Mouse (Mus musculus): ENCODE measurements around the gene Rae1.

DNA sequence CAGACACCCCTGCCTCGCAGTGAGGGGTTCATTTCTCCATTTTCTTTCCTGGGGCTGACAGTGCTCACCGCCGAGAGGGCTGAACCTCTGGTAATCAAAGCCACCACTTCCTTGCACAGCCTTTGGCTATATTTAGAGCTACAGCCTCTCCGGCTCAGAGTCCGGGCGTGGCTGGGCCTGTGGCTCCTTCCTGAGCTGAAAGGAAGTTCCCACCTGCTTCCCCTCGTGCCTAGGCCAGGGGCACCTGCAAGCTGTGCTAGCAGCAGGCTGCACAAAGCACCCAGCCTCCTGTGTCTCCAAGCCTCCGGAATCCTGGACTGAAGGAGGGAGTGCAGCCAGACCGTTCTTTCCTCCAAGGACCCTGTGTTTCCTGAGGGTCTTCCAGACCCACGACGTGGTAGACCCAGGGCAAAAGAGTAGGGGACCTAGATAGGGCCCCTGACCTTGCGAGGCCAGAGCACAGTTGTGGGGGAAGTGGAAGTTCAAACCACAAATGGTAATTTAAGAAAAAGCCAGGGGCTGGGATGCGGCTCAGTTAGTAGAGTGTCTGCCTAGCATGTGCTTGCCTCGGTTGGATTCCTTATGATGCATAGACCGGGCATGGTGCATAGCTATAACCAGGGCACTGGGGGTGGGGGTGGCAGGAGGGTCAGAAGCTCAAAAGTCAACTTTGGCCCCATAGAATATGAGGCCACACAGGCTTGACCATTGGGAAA, 46.8 kb downstream of the Rae1 start:
- TF ChIP-seq CTCF (IDR thresholded peaks at IDR 0.05; ENCODE audit: borderline replicate concordance, extremely low read depth, insufficient read depth, insufficient read length) (no peak), POLR2A (IDR thresholded peaks at IDR 0.05; ENCODE audit: borderline replicate concordance, extremely low read depth, insufficient read depth, insufficient read length, poor library complexity, severe bottlenecking) (no peak)

All from brain, embryonic 14.5 days (tissue).